Mouse (Mus musculus) spleen, postnatal 14 days (tissue): ENCODE results near the gene Gm11214.

Experiments used
- DNase-seq, 2 experiments: peaks; one replicate each; pipeline ENCODE4 v3.0.0; 2021 to 2022; ENCODE audit warnings: low spot score in 2 of 2

Gene Gm11214

GRCm38 (mm10) chr4:63663279-63663678, at the start of gene Gm11214:
TSS of gene Gm11214 (minus strand) at chr4:63663379.
- no peak for DNase-seq

GRCm38 (mm10) chr4:63711886-63712285, 48.7 kb upstream of the Gm11214 start:
- DNase-seq, result no peak

- DNase-seq, result no peak
Observed at GRCm38 (mm10) chr4:63710431-63711220, 47.4 kb upstream of the Gm11214 start.

GRCm38 (mm10) chr4:63706279-63706971, 43.2 kb upstream of the Gm11214 start:
- DNase-seq, result no peak

- DNase-seq, result no peak
Observed at GRCm38 (mm10) chr4:63704232-63704631, 41.1 kb upstream of the Gm11214 start.

- no peak for DNase-seq
Observed at GRCm38 (mm10) chr4:63703686-63704085, 40.5 kb upstream of the Gm11214 start.

GRCm38 (mm10) chr4:63702006-63702704, 39.0 kb upstream of the Gm11214 start:
- no peak for DNase-seq

GRCm38 (mm10) chr4:63699749-63700148, 36.6 kb upstream of the Gm11214 start:
- DNase-seq, result no peak

GRCm38 (mm10) chr4:63696921-63697320, 33.7 kb upstream of the Gm11214 start:
- no peak for DNase-seq

- DNase-seq, result no peak
Observed at GRCm38 (mm10) chr4:63692351-63692750, 29.2 kb upstream of the Gm11214 start.

GRCm38 (mm10) chr4:63687429-63687828, 24.2 kb upstream of the Gm11214 start:
- DNase-seq, result no peak

- peak in 1 of 2 experiments; percentile 2 for DNase-seq
Observed at GRCm38 (mm10) chr4:63686157-63686556, 23.0 kb upstream of the Gm11214 start.

GRCm38 (mm10) chr4:63685253-63685525, 22.0 kb upstream of the Gm11214 start:
- no peak for DNase-seq

- no peak for DNase-seq
Observed at GRCm38 (mm10) chr4:63684412-63685252, 21.5 kb upstream of the Gm11214 start.

GRCm38 (mm10) chr4:63683716-63684115, 20.5 kb upstream of the Gm11214 start:
- no peak for DNase-seq

GRCm38 (mm10) chr4:63683056-63683455, 19.9 kb upstream of the Gm11214 start:
- no peak for DNase-seq

GRCm38 (mm10) chr4:63682441-63682840, 19.3 kb upstream of the Gm11214 start:
- no peak for DNase-seq

- DNase-seq, result no peak
Observed at GRCm38 (mm10) chr4:63681557-63681956, 18.4 kb upstream of the Gm11214 start.

GRCm38 (mm10) chr4:63675128-63675527, 11.9 kb upstream of the Gm11214 start:
- DNase-seq, result no peak

GRCm38 (mm10) chr4:63668255-63668654, 5.1 kb upstream of the Gm11214 start:
- DNase-seq, result peak in 1 of 2 experiments; percentile 11

GRCm38 (mm10) chr4:63665738-63666137, 2.6 kb upstream of the Gm11214 start:
- no peak for DNase-seq

- DNase-seq, result no peak
Observed at GRCm38 (mm10) chr4:63661857-63662256, 1.3 kb downstream of the Gm11214 start.
